Mouse (Mus musculus): ENCODE data around the gene Clpsl2. TPM values are rescaled to one million over a fixed set of nuclear protein-coding genes. Genes with fewer than 3 reads are reported as not detected.
"Not testable (repeated sequence)": the region's sequence is repeated elsewhere in the genome, so short reads cannot be mapped to it uniquely, and the experiment has no call there.

Gene Clpsl2
- polyA plus RNA-seq, 2 experiments from 2014 or later = not detected

DNA sequence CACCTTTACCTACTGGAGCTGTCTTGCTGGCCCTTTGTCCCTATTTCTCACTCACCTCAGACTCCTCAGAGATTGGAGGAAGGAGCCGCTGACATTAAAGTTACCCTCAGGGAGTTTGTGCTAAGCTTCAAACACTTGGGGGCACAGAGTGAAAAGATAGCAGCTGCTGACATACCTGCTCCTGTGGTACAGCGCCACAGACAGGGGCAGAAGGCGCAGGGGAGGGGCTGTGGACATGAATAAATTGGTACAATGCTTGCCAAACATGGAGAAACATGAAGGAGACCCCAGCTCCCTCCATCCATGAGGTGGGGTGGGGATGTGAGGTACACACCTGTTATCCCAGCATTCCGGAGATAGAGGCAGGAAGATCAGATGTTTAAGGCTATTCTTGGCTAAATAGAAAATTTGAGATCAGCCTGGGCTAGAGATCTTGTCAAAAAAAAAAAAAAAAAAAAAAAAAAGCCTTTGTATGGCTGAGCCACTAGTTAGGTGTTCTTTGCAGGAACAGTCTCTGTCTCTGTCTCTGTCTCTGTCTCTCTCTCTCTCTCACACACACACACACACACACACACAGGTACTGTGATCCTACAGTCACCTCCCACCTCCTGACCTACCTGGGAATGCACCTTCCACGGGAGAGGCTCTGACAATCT, 28.0 kb upstream of the Clpsl2 start:
- ATAC-seq = no peak

DNA sequence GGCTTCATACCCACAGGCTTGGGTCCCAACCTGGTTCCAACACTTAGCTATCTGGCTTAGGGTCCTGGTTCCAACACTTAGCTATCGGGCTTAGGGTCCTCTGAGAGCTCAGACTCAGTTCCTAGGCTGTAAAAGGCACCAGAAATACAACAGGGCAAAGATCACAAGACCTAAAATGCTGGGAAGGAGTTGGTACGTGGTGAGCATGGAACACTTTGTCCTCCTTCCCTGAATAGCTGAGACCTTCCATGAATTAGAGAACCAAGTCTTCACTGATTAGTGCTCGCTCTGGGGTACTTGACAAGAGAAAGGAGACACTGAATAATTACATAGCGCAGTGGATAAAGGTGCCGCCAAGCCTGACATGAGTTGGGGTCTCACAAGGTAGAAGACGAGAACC, 27.3 kb upstream of the Clpsl2 start:
- ATAC-seq = no peak

DNA sequence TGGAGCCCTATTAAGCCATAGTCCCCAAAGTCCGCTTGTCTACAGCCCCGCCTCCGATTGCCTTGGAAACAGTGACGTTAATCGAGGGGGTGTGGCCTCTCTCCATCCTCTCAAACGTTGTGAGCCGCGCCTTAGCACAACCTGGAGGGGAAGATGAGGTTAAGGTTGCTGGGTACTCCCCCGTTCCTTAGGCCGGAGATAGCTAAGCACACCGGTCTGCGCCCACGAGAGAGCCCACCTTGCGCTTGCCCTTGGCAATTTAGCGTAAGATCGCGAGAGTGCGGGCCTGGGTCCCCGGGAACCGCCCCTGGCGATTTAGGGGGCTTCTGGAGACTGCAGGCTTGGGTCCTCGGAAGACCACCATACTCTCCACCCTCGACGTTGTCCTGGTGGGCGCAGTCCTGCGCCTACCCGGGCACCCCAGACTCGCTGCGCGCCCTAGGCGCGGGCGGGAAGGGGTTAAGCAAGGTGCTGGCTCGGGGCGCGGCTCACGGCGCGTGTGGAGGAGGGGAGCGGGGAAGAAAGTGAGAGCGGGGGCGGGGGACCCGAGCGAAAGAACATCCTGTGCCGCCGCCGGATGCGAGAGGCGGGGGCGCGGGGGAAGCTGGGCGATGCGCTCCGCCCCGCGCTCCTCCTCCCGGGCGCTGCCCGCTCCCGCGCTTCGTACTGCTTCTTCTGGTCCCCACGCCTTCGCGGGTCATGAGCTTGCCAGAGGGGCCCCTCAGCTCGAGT, 26.4 kb upstream of the Clpsl2 start:
- ATAC-seq = peak; percentile 74

DNA sequence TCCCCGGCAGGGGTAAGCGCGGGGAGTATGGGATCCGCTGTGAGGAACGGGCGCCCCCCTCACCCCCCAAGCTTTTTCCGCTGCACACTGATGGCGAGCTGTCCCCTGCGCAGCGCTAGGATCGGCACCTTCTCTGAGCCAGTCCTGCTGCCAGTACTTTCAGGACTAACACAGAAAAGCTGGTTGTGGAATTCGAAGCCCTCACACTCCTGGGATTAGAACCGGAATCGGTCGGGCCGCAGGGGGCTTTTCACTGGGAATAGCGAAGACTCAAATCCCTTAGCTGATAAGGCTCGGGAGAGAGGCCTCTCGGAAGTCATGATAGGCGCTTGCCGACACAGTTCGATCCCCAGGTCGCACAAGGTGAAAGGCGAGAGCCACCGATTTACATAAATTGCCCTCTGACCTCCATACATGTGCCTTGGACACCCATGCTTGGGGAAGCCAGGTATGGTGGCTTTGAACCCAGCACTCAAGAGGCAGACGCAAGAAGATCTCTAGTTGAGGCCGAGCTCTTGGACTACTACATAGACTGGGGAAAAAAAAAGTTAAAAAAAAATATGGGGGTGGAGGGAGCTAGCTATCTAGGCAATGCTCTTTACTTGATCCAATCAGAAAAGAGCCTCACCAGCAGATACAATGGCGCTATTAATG, 25.7 kb upstream of the Clpsl2 start:
- peak; percentile 5 for ATAC-seq

DNA sequence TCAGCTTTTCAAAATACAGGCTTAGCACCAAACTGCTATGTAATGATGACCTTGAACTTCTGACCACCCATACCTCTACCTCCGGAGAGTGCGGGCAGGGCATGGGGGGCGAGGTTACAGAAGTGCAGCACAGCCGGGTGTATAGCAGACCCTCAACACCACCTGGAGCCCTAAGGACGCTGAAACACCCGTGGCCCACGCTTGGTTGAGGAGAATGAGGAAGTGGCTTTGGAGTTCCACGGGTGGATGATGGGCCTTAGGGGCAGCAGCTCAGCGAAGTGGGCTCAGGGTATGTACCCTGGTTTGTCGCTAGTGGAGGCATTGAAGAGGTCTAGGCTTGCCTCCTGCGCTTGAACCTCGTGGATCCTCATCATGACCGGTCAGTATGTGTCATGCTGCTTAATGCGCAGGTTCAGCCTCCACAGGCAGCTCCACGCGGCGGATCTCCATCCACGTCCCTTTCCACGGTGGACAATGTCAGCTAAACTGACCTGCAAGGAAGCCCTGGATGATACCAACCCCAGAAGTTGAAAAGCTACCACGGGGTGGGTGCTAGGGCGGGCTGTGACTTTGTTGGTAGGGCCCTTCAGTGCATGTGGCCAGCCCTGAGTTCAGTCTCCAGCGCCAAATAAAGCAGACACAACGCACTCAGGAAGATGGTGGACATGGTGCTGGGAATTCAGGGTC, 25.1 kb upstream of the Clpsl2 start:
- no peak for ATAC-seq

DNA sequence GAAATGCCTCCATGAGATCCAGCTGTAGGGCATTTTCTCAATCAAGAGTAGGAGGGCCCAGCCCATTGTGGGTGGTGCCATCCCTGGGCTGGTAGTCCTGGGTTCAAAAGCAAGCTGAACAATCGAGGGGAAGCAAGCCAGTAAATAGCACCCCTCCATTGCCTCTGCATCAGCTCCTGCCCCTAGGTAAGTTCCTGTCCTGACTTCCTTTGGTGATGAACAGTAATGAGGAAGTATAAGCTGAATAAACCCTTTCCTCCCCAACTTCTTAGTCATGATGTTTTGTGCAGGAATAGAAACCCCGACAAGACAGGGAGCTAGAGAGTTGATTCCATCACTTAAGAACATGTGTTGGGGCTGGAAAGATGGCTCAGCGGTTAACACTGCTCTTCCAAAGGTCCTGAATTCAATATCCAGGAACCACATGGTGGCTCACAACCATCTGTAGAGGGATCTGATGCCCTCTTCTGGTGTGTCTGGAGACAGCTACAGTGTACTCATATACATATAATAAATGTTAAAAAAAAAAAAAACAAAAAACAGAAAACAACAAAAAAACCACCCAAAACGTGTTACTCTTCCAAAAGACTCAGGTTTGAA, 24.3 kb upstream of the Clpsl2 start:
- ATAC-seq = no peak

DNA sequence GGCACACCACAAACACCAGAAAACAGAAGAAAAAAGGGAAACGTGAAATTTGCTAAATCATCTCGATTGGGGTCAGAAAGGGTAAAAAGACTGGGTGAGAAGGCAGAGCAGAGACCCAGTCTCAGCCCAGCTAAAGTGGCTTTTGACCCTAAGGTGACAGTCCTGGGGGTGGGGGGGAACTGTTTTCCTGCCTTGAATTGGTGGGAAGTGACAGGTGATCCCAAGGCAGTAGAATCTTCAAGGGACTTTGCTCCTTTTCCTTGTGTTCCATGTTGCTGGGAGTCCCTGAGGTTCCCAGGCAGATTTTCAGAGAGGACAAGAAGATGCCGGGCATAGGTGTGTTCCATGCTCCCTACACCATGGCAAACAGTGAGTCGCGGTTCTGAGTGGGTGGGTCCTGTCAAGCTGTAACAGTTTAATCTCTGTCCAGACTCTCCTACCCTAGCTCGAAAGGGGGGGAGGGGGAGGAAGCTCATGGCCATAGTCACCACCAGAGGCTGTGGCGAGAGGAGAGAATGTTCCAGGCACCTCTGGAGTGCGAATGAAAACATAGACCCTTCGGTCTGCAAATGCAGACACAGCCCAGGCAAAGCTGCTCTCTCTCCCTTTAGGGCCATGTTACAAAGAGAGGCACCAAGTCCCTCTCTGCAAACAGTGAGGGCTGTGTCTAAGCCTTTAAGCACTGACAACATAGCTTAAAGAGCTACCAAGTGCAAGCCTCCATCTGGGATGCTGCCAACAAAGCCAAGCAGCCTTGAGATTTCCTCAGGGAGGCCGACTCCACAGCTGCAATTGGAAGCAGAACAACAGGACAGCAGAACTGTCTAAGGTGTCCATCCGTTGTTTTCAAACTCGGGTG, 21.8 kb upstream of the Clpsl2 start:
- no peak for ATAC-seq

DNA sequence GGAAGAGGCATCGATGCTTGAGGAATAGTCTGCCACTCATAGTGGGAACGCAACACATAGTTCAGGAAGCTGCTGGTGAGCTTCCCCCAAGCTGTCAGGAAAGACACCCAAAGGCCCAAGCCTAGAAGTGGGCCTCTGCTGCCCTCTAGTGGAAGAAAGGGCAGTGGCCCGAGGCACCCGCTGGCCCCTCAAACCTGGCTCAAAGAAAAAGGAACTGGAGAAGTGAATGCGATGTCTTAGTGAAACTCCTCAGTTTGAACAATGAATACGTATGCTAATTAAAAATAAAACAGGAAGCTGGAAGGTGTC, 21.2 kb upstream of the Clpsl2 start:
- peak; percentile 33 for ATAC-seq

DNA sequence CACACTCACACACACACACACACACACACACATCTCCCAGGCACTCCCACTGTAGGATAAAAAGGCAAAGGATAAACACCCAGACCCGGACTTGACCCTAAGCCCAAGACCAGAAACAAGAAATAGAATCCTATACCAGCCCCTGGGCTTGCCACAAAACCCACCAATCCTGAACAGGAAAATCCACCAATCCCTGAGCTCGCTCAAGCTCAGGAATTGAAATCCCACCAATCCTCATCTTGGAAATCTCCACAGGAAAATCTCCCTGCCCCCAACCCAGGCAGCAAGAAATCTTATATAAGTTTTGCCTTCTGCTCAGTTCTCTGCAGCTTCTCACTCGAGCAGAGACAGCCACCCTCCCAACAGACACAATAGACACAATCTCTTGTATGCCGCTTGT, 20.1 kb upstream of the Clpsl2 start:
- ATAC-seq = no peak

DNA sequence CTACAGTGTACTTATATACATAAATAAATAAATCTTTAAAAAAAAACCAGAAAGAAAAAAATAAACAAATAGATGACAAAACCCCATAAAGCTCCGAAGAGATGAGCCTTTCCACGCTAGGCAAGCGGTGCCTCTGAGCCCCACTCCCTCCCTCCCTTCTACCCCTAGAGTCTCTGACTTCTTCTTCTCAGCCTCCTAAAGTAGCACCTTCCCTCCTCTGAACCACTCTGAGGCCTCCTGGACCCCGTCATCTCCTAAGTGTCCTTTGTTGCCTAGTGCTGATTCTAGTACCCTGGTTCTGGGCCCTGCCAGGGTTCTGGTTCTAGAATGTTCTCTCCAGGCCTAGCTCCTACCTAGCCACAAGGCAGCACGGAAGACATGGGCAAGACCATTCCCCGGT, 18.7 kb upstream of the Clpsl2 start, which contains the start of gene Armc12:
Armc12 (plus strand) TSS at position 301 of the 400 bp plus-strand sequence.
- no peak for ATAC-seq

DNA sequence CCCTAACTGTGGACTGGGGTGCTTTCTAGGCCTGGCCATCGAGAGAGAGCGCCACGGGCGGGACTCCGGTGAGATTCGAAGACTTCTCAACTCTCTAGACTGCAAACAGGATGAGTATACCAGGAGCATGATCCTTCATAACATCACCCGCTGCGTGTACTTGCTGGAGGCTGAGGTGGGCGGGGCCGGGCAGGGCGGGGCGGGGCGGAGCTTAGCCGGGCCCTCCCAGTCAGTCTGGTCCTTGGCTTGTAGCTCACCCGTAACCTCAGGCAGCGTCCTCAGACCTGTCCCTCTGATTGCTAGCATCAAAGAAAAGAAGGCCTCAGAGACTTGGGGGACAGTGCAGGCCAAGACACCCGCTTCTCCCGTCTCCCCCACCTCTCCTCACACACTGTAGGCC, 17.3 kb upstream of the Clpsl2 start:
- ATAC-seq = no peak

DNA sequence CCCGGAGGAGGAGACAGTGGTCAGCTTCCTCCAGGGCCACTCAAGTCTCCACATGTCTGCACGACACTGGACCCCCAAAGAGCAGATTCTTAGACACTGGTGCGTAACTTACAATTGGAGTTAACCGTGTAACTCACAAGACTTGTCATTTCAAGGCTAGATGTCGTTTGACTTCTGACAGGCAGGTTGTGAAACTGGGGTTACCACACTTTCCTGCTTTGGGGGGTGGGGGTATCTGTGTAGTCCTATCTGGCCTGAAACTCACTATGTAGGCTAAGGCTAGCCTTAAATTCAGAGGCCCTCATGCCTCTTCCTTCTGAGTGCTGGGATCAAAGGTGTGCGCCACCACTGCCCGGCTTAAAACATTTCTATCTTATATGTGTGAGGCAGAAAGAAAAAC, 16.7 kb upstream of the Clpsl2 start:
- no peak for ATAC-seq

DNA sequence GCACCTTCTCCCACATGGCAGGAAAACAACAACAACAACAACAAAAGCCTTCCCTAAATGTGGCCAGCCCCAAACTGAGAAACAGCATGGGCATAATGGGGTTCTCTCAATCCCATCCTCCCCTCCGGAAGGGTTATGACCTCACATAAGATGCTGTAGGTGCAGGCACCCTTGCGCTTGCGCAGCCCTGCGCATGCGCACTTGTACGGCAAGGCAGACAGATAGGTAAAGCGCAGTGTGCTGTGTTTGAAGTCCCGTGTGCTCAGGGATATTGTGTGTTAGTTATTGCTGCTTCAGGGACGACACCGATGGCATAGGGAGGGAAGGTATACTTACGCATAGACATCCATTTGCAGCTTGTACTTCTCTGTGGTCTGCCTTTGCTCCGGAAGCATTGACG, 15.9 kb upstream of the Clpsl2 start:
- ATAC-seq = no peak

DNA sequence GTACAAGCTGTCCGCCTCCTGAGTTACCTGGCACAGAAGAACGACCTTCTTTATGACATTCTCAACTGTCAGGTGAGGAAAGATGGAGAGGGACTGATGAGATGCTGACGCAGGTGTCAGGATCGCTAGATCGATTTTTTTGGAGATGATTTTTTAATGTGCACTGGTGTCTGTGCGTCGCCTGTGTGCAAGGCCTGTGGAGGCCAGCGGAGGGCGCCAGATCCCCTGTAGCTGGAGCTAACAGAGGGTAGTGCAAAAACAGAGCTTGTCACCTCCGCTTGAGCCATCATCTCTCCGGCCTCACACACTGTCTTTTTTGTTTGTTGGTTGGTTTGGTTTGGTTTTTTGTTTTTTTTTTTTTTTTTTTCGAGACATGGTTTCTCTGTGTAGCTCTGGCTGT, 11.3 kb upstream of the Clpsl2 start:
- ATAC-seq = no peak

DNA sequence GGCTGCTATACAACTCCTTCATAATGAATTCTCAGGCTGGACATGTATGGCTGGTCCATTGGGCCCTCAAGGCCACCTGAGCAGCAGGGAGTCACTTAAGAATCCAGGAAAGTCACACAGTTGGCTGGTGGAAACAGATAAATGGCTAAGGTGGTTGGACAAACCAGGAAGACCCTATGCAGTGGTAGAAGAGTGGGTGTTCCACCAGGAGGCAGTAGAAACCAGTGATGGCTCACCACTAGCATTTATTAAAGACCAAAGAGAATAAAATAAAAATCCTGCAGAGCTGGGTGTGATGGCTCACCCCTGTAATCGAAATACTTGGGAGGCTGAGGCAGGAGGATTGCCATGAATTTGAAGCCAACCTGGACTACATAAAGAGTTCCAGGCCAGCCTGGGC, 2.3 kb upstream of the Clpsl2 start:
- ATAC-seq = no peak

DNA sequence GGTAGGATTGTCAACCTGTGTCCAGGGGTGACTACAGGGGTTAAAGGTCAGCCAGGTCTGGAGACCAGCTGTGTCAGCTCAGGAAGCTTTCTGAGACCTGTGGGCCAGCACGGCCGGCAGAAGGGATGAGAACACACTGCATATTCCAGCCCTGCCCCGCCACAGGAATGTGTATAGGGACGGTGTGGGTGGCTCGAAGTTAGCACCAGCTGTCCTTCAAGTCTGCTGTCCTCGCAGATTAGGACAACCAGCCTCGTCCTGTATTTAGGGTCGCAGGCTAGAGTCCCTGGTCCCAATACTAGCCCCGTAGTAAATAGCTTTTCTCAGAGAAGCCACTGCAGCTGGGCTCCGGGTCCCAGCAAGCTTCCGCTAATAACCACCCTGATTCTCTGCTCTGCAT, 661 bp upstream of the Clpsl2 start:
- ATAC-seq = no peak

DNA sequence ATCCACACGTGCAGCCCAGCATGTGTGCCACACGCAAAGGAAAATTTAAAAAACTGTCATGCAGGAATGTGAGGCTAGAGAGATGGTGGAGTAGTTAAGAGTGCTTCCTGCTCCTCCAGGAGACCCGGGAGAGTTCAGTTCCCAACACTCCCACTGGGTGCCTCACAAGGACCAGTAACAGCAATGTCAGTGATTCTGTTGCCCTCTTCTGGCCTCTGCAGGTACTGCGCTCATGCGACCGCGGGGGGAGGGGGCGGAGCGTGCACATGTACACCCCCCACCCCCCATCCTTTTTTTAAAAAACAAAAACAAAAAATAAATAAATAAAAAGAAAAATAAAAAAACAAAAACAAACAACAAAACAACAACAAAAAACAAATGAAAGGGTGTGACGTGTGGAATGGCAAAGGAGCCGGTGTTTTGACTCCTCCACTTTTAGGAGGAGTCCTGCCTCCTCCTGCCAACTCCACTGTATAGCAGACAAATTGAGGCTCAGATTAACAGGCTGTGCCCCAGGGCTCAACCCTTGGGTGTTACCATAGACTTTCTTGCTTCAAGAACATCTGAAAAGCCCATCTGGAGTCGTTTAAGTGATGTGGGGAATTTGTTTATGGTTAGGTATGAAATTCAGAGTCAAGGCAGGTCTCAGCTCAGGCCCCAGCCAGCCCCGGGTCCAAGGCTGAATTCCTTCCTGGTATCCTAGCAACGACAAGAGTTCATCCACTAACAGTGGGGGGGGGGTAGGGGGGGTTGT, 4.0 kb downstream of the Clpsl2 start:
- ATAC-seq = no peak

DNA sequence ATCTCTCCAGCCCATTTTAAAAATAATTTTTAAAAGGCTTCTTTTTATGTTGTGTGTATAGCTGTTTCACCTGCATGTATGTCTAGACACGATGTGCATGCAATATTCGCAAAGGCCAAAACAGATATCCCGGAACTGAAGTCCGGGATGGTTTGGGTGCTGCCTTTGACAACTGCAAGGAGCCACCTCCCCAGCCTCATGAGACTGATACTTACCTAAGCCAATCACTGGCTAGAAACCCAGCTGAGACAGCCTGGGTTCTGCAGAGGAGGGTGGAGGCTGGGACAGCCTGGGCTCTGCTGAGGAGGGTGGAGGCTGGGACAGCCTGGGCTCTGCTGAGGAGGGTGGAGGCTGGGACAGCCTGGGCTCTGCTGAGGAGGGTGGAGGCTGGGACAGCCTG, 4.8 kb downstream of the Clpsl2 start:
- not testable (repeated sequence) for ATAC-seq

DNA sequence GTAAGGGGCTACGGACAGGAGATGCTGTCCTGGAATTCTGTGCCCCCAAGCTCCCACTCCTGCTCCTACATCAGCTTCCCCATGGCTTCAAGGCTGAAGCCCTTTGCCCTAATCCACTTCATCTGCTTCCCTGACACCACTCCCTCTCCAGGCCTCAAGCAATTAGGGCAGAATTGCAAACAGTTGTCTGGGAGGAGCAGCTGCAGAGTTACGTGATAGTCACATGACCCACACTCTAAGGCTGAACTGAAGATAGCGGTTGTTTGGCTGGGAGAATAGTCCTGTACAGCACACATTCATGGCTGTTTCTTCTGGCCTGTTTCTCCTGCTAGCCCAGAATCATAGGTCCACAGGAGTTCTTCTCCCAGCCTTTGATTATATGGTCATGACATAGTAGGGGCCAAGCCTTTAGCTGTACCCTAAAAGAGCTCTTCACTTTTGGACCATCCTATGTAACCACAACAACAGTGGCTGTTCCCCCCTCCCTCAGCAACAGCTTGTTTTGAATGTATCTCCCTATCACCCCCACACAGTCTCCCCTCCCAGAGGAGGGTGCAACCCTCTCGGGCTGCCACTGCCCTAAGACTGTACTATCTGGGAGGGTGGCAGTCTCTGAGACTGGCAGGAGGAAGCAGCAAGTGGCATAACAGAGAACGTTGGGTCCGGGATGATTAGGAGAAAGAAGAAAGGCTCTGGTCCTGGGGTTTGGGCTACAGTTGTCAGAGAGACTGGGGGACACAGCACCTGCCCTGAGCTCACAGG, 7.6 kb downstream of the Clpsl2 start:
- no peak for ATAC-seq

DNA sequence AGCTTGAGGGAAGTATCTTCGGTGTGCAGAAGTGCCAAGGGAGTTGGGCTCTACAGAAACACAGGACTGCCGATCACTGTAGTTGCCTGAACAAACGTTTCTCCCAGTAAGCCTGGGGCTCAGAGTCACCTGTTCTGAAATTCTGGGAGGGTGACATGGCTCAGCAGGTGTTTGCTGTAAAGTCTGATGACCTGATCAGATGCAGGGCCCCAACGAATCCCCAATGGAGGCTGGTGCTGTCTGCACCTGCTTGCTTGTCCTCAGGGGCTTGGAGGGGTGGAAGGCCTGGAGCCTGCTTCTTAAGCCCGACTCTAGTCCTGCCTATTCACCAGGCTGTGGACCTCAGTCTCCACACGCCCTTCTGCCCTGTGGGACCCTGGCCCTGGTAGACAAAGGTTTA, 8.6 kb downstream of the Clpsl2 start:
- no peak for ATAC-seq

DNA sequence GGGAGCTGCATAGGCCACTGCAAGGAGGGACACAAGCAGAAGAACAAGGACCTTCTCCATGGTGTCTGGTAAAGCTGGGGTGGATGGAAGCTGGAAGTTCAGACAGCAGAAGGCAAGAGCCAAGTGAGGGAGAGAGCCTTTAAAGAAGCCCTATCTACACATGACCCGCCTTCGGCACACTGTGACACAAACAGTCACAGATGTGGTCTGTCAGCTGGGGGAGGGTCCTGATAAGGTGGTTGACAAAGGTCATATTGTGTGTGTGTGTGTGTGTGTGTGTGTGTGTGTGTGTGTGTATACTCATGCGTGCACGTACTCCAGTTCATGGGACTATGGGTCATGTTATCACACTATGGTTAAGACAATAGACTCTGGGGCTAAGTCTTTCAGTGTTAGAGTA, 11.4 kb downstream of the Clpsl2 start, which contains the start of gene Clps:
Clps (minus strand) TSS at position 169 of the 400 bp plus-strand sequence.
- no peak for ATAC-seq

Measured in activated CD4-positive, CD25-positive, alpha-beta regulatory T cell, adult 4 months (primary cell).